Mouse (Mus musculus) urinary bladder, postnatal 4 days (tissue): Measurements from ENCODE around the gene Efna1.

Source experiments
- DNase-seq, 2 experiments: peaks; one replicate each; pipeline ENCODE4 v3.0.0; 2021 to 2022; ENCODE audit warnings: low spot score in 2 of 2

Gene Efna1

GRCm38 (mm10) chr3:89244982-89245687, 35.8 kb downstream of the Efna1 start:
- no peak for DNase-seq

GRCm38 (mm10) chr3:89244158-89244981, 36.6 kb downstream of the Efna1 start:
- DNase-seq: no peak

DNA sequence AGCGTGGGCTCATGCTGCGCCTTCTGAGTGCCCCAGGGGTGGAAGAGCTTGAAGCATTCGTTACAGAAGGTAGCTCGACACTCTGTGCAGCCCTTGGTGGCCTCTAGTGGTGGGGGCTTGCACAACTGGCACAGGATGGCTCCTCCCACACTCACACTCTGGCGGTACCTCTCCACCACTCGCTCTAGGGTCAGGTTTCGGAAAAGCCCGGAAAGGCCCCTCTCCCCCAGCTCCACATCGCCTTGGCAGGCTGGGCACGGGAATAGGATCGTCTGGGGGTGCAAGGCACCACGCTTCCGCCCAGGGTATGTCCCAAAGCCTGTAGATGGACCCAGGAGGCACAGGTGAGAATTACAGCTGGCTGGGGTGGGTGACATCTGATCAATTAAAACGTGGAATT, 37.3 kb downstream of the Efna1 start:
- DNase-seq: no peak

DNA sequence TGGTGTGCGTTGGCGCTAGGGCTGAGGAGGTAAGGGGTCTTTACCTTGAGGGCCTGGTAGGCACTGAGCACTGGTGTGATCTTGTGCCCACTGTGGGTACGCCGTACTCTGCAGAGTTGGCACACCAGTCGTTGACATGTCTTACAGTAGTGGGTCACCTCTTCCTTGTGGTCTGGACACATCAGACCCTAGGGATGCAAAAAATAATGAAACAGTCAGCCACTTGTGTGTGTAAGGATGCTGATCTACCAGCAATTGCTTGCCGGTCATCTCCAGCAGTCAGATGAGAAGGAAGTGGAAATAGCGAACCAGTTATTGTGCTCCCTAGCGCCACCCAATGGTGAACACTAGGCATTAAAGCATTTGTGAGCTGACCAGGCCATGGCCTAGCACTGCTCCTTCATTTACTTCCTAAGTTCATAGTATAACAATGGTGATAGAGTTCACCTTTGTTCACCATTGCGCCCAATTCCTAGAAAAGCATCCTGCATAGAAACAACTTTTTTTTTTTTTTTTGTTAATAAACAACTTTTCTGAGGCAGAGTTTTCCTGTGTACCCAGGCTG, 38.5 kb downstream of the Efna1 start:
- DNase-seq: no peak

GRCm38 (mm10) chr3:89238494-89238893, 42.4 kb downstream of the Efna1 start:
- DNase-seq: no peak

- no peak for DNase-seq
These were observed 43.3 kb downstream of the Efna1 start for GRCm38 (mm10) chr3:89237682-89238081.

DNA sequence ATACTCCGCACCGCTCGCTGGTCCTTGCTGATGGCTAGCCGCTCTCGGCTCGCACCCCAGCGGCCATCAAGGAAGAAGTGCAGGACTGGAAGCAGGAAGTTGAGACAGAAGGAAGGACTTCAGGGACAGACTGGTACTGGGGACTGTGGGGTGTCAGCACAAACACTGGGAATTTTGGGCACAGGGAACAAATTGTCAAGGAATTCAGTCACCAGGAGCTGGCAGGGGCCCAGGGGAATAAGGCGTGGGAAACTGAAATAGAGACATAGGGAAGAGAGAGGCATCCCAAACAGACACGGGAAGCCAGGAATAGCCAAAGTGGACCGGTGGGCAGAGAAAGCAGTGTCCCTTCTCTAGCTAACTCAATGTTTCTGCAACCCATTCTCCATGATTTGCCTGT, 44.4 kb downstream of the Efna1 start:
- no peak for DNase-seq

DNA sequence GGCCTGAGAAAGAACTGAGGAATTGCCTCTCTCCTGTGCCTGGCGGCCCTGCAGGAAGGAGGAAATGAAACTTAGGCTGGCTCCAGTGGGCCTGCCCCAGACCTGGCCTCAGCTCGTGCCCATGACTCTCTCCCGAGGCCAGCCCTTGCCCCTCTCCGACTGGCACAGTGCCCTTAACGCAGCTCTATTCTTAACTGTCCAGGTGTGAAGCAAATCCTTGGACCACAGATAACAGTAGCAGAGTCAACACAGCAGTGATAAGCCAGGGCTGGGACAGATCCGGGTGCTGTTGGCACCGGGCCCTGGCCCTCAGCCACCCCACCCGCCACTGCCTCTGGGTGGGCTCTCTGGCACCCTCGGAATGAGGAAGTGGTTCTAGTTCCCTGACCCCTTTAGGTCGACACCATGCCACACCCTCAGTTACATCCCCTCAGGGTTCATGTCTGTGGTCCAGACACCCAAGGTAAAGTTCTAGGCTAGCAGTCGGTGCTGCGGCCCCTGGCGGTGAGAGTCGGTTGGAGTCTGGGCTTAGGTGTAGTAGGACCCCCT, 47.3 kb downstream of the Efna1 start:
- DNase-seq: no peak

GRCm38 (mm10) chr3:89232614-89233013, 48.3 kb downstream of the Efna1 start:
- DNase-seq: no peak

DNA sequence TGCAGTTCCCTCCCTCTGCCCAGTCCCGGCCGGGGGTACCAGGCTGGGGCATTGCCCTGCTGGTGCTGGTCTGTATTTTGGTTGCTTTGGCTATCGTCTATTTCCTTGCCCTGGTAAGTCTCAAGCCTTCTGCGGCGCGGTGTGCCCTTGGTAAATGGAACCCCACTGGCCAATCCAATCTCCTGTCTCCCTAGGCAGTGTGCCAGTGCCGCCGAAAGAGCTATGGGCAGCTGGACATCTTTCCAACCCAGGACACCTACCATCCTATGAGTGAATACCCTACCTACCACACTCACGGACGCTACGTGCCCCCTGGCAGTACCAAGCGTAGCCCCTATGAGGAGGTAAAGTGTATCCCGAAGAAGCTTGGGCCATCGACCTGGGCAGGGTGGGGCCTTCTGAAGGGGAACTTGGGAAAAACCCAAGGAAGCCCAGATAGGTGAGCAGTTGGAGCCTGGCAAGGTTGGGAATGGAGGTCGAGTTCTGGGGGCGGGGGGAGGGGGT, 49.1 kb downstream of the Efna1 start:
- no peak for DNase-seq

- no peak for DNase-seq
These were observed 49.6 kb downstream of the Efna1 start for GRCm38 (mm10) chr3:89231345-89231744.

DNA sequence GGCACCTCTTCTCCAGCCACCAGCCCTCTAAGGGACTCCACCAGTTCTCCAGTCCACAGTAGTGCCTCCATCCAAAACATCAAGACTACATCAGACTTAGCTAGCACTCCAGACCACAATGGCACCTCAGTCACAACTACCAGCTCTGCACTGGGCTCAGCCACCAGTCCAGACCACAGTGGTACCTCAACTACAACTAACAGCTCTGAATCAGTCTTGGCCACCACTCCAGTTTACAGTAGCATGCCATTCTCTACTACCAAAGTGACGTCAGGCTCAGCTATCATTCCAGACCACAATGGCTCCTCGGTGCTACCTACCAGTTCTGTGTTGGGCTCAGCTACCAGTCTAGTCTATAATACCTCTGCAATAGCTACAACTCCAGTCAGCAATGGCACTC, 50.4 kb downstream of the Efna1 start:
- DNase-seq: no peak

- DNase-seq: no peak
These were observed 51.7 kb downstream of the Efna1 start for GRCm38 (mm10) chr3:89229276-89229675.

- DNase-seq: no peak
These were observed 52.1 kb downstream of the Efna1 start, which contains the start of gene Muc1 for GRCm38 (mm10) chr3:89228836-89229235. Gene Muc1 (plus strand): TSS chr3:89229057.

GRCm38 (mm10) chr3:89228180-89228549, 52.8 kb downstream of the Efna1 start:
- peak; percentile 78 to 88 for DNase-seq

- DNase-seq: peak; percentile 82 to 88
These were observed 53.4 kb downstream of the Efna1 start for GRCm38 (mm10) chr3:89227307-89228179.

GRCm38 (mm10) chr3:89226900-89227299, 54.0 kb downstream of the Efna1 start, which contains the start of gene Mtx1:
Gene Mtx1 (minus strand): TSS chr3:89227088.
- DNase-seq: no peak

DNA sequence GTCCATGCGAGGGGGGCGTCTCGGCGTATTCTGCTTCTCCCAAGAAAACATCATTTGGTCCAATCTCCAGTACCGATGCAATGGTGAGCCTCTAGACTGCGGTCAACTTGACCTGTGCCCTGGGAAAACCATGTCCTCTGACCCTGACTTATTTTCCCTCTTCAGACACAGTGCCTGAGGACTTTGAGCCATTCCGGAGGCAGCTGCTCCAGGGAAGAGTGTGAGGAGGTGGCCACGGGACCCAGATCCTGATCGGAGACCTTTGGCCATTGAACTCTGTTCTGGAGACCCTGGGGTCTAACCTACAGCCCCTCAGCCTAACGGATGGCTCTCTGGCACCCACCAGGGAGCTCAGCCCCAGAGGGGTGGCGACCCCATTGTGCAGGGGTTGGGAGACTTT, 54.6 kb downstream of the Efna1 start:
- DNase-seq: no peak

GRCm38 (mm10) chr3:89225918-89226317, 55.0 kb downstream of the Efna1 start:
- no peak for DNase-seq

DNA sequence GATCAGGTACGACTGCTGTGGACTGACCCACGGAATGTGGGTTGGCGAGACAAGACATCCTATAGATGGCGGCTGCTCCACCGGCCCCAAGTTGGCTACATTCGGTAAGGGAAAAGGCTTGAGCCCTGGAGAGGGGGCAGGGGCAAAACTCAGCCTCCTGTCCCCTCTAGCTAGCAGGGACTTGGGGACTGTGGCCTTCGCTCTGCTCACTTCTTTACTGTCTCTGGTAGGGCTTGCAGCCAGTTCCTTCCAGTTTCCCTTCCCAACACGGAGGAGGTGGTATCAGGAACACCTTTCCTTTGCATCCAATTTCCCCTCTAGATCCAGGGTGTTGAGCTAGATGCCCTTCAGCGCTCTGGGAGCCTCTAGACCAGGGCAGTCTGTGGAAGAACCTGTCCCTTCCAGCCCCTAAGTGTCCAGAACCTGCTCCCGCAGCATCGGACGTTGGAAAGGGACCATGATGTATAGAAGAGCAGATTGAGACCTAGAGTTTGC, 55.6 kb downstream of the Efna1 start:
- DNase-seq: no peak

DNA sequence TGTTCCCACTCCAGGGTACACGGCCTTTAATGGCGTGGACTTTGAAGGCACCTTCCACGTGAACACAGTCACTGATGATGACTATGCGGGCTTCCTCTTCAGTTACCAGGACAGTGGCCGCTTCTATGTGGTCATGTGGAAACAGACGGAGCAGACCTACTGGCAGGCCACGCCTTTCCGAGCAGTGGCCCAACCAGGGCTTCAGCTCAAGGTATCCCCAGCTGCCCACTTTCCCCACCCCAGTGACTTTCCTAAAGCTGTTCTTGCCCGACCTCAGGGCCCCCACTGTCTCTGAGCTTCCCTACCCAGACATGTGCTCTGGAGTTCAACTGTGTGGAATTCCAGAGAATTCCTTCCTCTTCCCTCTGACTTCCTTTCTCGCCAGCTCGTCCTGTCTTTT, 56.1 kb downstream of the Efna1 start:
- DNase-seq: no peak
